Mouse (Mus musculus) bone marrow macrophage, adult 2 months (primary cell): Measurements from ENCODE around the gene Olfm1. TPM values are rescaled to one million over a fixed set of nuclear protein-coding genes. Genes with fewer than 3 reads are reported as not detected.

Experiments
- H3K27ac ChIP-seq: 2 replicates; pipeline ENCODE4 v1.5.1; 2012; ENCODE audit warnings: low read depth, low read length; ENCODE audit not compliant: insufficient read depth
- H3K4me1 ChIP-seq: 2 replicates; pipeline ENCODE4 v1.6.1; 2012; ENCODE audit warnings: low read length; ENCODE audit not compliant: control insufficient read depth, insufficient read depth
- H3K4me3 ChIP-seq: 2 replicates; pipeline ENCODE4 v1.5.1; 2012; ENCODE audit warnings: mild to moderate bottlenecking, low read length, moderate library complexity; ENCODE audit not compliant: insufficient read depth
- CTCF ChIP-seq: IDR thresholded peaks from 2 replicates; pipeline ENCODE4 v1.5.1; 2012; ENCODE audit warnings: low read depth, mild to moderate bottlenecking, low read length, moderate library complexity
- POLR2A ChIP-seq: IDR thresholded peaks from 2 replicates; pipeline ENCODE4 v1.6.1; 2012; ENCODE audit warnings: mild to moderate bottlenecking, low read depth, low read length, borderline replicate concordance
- polyA plus RNA-seq: library from polyadenylated mRNA; stranded (reverse); fragments of >200 nt; gene quantifications from 2 replicates; pipeline ENCODE4 v1.2.4, GENCODE M21; 2012; ENCODE audit not compliant: missing spikeins, insufficient read depth, insufficient read length

Gene Olfm1
- polyA plus RNA-seq, 1 experiment: 89.9 TPM

- peaks cover 4% of the 10 kb centered on the region for H3K4me1 ChIP-seq
- no peak overlapping the region for H3K4me3 ChIP-seq
- no peak overlapping the region for H3K27ac ChIP-seq
- no peak for TF ChIP-seq CTCF
- no peak for TF ChIP-seq POLR2A
Observed at GRCm38 (mm10) chr2:28227589-28228191, 34.9 kb downstream of the Olfm1 start.

DNA sequence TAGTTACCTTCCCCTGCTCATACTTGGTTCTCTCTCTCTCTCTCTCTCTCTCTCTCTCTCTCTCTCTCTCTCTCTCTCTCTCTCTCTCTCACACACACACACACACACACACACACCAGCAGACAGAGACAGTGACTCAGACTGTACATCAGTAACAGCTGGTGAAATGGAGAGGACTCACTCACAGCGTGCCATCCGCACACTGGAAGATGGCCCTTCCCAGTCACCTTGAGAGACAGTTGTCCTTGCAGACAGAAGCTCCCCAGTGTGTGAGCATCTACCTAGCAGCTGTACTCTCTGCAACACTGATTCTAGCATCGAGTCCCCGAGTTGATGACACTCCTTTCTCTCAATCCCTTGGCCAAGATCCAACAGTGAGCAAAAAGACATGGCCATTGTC lies 35.6 kb downstream of the Olfm1 start:
- Histone ChIP-seq H3K27ac (no peak overlapping the region), H3K4me3 (no peak overlapping the region), H3K4me1 (no peaks in the 10 kb centered on the region)
- no peak for TF ChIP-seq POLR2A
- TF ChIP-seq CTCF: no peak

DNA sequence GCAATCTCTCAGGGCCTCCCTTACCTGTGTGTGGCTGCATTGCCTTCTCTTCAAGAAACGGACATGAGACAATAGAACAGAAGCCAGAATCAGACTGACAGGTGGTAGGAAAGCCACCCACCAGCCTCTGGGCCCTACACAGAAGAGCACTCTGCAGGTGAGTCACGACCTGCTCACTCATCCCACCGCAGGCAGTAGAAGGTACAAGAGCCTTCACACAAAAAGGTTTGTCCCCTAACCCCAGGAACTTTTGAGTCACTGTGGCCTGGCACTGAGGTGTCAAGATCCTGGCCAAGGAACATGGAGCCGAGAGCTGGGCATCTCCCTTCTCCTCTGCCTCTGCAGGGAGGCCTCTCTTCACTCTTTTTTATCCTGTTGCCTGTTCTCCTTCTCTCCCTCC lies 42.3 kb downstream of the Olfm1 start:
- no peak for TF ChIP-seq POLR2A
- TF ChIP-seq CTCF: no peak
- no peaks in the 10 kb centered on the region for H3K4me1 ChIP-seq
- no peak overlapping the region for H3K4me3 ChIP-seq
- H3K27ac ChIP-seq: no peak overlapping the region

DNA sequence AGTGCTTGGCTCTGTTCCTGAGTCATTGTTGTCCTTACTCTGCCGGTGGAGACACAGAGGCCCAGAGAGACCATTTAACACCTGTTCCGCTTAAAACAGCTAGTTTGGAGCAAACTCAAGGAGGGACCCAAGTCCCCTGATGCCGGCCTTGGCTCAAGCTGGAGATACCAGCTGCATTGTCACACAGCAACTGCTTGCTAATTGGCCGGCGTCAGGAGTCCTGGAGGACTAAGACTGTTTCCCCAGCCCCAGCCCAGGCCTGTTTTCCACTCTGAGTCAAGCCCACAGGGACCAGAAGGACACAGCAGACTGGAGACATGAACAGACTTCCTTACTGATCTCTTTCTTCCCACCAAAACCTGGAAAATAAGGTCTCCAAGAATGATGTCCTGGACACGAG lies 43.7 kb downstream of the Olfm1 start:
- peaks cover under 1% of the 10 kb centered on the region; the same call in 1 of the 2 replicates for H3K4me1 ChIP-seq
- TF ChIP-seq POLR2A (no peak), CTCF (no peak)
- no peak overlapping the region for H3K27ac ChIP-seq
- H3K4me3 ChIP-seq: no peak overlapping the region

- H3K4me1 ChIP-seq: peaks cover 31% of the 10 kb centered on the region
- no peak for TF ChIP-seq CTCF
- no peak for TF ChIP-seq POLR2A
- no peak overlapping the region for H3K4me3 ChIP-seq
- no peak overlapping the region for H3K27ac ChIP-seq
Observed at GRCm38 (mm10) chr2:28239616-28240015, 46.8 kb downstream of the Olfm1 start.

GRCm38 (mm10) chr2:28240920-28241319 lies 48.1 kb downstream of the Olfm1 start:
- TF ChIP-seq CTCF: no peak
- TF ChIP-seq POLR2A: no peak

DNA sequence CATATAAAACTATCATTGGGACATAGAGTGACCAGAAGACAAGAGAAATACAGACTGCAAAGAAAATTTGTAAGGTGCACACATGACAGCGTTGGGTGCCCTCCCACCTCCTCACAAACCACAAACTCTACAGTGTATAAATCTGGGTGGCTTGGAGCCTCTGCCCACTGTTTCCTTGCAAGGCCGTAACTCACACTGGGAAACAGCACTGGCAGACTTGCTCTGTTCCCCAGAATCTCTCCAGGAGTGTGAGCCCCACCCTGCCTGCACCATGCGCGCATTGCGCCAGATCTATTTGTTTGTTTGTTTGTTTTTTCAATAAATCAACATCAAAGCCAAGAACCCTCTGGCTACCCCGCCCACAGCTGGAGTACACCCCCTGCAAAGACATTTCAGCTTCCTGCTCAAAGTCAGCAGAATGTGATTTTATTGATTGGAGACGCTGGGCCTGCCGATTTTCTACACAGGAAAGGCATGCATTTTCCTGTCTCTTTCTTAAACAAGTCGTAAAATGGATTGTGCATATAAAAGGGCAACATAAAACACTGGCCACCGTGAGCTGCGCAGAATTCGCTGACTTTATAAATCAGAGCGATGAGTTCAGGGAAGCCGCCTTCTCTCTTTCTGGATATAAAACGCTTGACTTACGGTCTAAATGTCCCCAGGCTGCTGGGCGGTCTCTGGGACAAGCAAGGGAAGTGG lies 48.9 kb downstream of the Olfm1 start:
- Histone ChIP-seq H3K4me3 (peak overlapping the region; percentile 26), H3K4me1 (peaks cover 48% of the 10 kb centered on the region), H3K27ac (peak overlapping the region; percentile 78)
- TF ChIP-seq POLR2A (no peak), CTCF (no peak)

More at GRCm38 (mm10) chr2:28240920-28241319, 48.1 kb downstream of the Olfm1 start:
- no peak overlapping the region for H3K27ac ChIP-seq
- peaks cover 44% of the 10 kb centered on the region for H3K4me1 ChIP-seq
- H3K4me3 ChIP-seq: no peak overlapping the region

- H3K4me1 ChIP-seq: peaks cover 48% of the 10 kb centered on the region
- H3K27ac ChIP-seq: peak overlapping the region; percentile 78
- peak overlapping the region; percentile 26; the same call in 1 of the 2 replicates for H3K4me3 ChIP-seq
- no peak for TF ChIP-seq CTCF
- TF ChIP-seq POLR2A: no peak
Observed at GRCm38 (mm10) chr2:28242222-28242543, 49.4 kb downstream of the Olfm1 start.

GRCm38 (mm10) chr2:28244667-28245395 lies 52.0 kb downstream of the Olfm1 start:
- TF ChIP-seq CTCF (no peak), POLR2A (no peak)
- no peak overlapping the region for H3K4me3 ChIP-seq
- H3K4me1 ChIP-seq: peaks cover 48% of the 10 kb centered on the region
- peak overlapping the region; percentile 70 for H3K27ac ChIP-seq
